Mouse (Mus musculus) liver, embryonic 12.5 days (tissue): ENCODE results near the gene Igf2bp3. TPM values are rescaled to one million over a fixed set of nuclear protein-coding genes. Genes with fewer than 3 reads are reported as not detected.

Source experiments
- ATAC-seq: fragments of 200-750 bp; cut with Nextera tagmentation; 2 replicates; pipeline ENCODE4 v1.8.0; 2017; ENCODE audit warnings: moderate number of reproducible peaks, mild to moderate bottlenecking, moderate library complexity
- H3K27ac ChIP-seq: fragments of 300-500 bp; sonication (generic); 2 replicates; pipeline ENCODE4 v1.5.1; 2016; ENCODE audit warnings: mild to moderate bottlenecking
- H3K27me3 ChIP-seq: fragments of 300-500 bp; sonication (generic); replicated peaks from 2 replicates; pipeline ENCODE4 v1.6.1; 2016; ENCODE audit warnings: mild to moderate bottlenecking, moderate library complexity
- H3K36me3 ChIP-seq: fragments of 300-500 bp; sonication (generic); 2 replicates; pipeline ENCODE4 v1.6.1; 2016; ENCODE audit warnings: mild to moderate bottlenecking, moderate library complexity
- H3K4me1 ChIP-seq: fragments of 300-500 bp; sonication (generic); 2 replicates; pipeline ENCODE4 v1.6.1; 2016
- H3K4me2 ChIP-seq: fragments of 300-500 bp; sonication (generic); 2 replicates; pipeline ENCODE4 v1.6.1; 2016; ENCODE audit warnings: mild to moderate bottlenecking, moderate library complexity
- H3K4me3 ChIP-seq: fragments of 300-500 bp; sonication (generic); 2 replicates; pipeline ENCODE4 v1.5.1; 2016; ENCODE audit warnings: mild to moderate bottlenecking, moderate library complexity
- H3K9ac ChIP-seq: fragments of 300-500 bp; sonication (generic); 2 replicates; pipeline ENCODE4 v1.6.1; 2016; ENCODE audit warnings: mild to moderate bottlenecking, moderate library complexity
- H3K9me3 ChIP-seq: fragments of 300-500 bp; sonication (generic); replicated peaks from 2 replicates; pipeline ENCODE4 v1.6.1; 2016; ENCODE audit warnings: mild to moderate bottlenecking, moderate library complexity
- WGBS: fragments of 180-500 bp; shearing (Covaris S2); methylation state at CpG from one replicate; pipeline ENCODE4 v1.1.7; 2016; ENCODE audit not compliant: insufficient replicate concordance; 5-methylcytosine and 5-hydroxymethylcytosine counted together
- polyA plus RNA-seq: library from polyadenylated mRNA; unstranded; fragments of >200 nt; fragmentation: Nextera tagmentation; extraction: Ambion mirVana; gene quantifications from 2 replicates; pipeline ENCODE4 v1.2.1, GENCODE M21; 2016

Gene Igf2bp3
- polyA plus RNA-seq, 1 experiment from 2014 or later, result 33.7 TPM

DNA sequence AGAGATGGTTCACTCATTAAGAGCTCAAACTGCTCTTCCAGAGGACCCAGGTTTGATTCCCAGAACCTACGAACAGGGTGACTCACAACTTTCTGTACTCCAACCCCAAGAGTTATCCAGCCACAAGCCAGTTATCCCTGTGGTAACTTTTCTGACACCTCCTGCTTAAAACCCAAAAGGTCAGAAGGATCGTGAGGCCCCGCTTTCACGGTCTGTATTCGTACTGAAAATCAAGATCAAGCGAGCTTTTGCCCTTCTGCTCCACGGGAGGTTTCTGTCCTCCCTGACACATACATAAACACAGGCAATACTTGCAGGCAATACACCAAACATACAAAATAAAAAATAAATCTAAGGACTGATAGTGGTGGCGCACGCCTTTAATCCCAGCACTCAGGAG lies 21.6 kb upstream of the Igf2bp3 start:
- no peak overlapping the region for H3K9ac ChIP-seq
- 0 out of 2 replicates have a peak, but pooled peaks cover under 1% of the 10 kb centered on the region for H3K36me3 ChIP-seq
- no peak overlapping the region for H3K4me3 ChIP-seq
- H3K4me1 ChIP-seq, result no peaks in the 10 kb centered on the region
- peak; percentile 100 for ATAC-seq
- WGBS, result 51% methylated on average over 9 of the region's 9 CpGs
- H3K4me2 ChIP-seq, result no peak overlapping the region
- H3K27me3 ChIP-seq, result no peaks in the 10 kb centered on the region
- H3K27ac ChIP-seq, result no peak overlapping the region
- H3K9me3 ChIP-seq, result no peaks in the 10 kb centered on the region

GRCm38 (mm10) chr6:49233356-49233755 lies 18.6 kb upstream of the Igf2bp3 start:
- no peak for ATAC-seq
- no peak overlapping the region for H3K9ac ChIP-seq
- no peak overlapping the region for H3K4me2 ChIP-seq
- H3K27ac ChIP-seq, result no peak overlapping the region
- no peaks in the 10 kb centered on the region for H3K4me1 ChIP-seq
- H3K36me3 ChIP-seq, result no peaks in the 10 kb centered on the region
- no peaks in the 10 kb centered on the region for H3K27me3 ChIP-seq
- 50% methylated on average over 4 of the region's 4 CpGs for WGBS
- no peak overlapping the region for H3K4me3 ChIP-seq
- no peaks in the 10 kb centered on the region for H3K9me3 ChIP-seq

- peaks cover 9% of the 10 kb centered on the region; the same call in 1 of the 2 replicates for H3K4me1 ChIP-seq
- WGBS, result 17% methylated on average over 7 of the region's 7 CpGs
- peak; percentile 56; the same call in 1 of the 2 replicates for ATAC-seq
- H3K9me3 ChIP-seq, result no peaks in the 10 kb centered on the region
- H3K27ac ChIP-seq, result no peak overlapping the region
- no peak overlapping the region for H3K9ac ChIP-seq
- no peaks in the 10 kb centered on the region for H3K36me3 ChIP-seq
- H3K4me2 ChIP-seq, result 0 out of 2 replicates have a peak overlapping the region, but pooled peaks have one; percentile 16
- no peak overlapping the region for H3K4me3 ChIP-seq
- H3K27me3 ChIP-seq, result no peaks in the 10 kb centered on the region
These were observed 13.4 kb upstream of the Igf2bp3 start for GRCm38 (mm10) chr6:49228126-49228679.

GRCm38 (mm10) chr6:49227184-49227735 lies 12.5 kb upstream of the Igf2bp3 start:
- Histone ChIP-seq H3K9ac (0 out of 2 replicates have a peak overlapping the region, but pooled peaks have one; percentile 36), H3K4me2 (peak overlapping the region; percentile 48), H3K36me3 (no peaks in the 10 kb centered on the region), H3K9me3 (no peaks in the 10 kb centered on the region), H3K4me3 (no peak overlapping the region; the same call in 1 of the 2 replicates), H3K4me1 (peaks cover 9% of the 10 kb centered on the region; the same call in 1 of the 2 replicates), H3K27me3 (no peaks in the 10 kb centered on the region), H3K27ac (no peak overlapping the region)
- ATAC-seq, result peak; percentile 66; the same call in 1 of the 2 replicates
- 7% methylated on average over 15 of the region's 15 CpGs for WGBS

DNA sequence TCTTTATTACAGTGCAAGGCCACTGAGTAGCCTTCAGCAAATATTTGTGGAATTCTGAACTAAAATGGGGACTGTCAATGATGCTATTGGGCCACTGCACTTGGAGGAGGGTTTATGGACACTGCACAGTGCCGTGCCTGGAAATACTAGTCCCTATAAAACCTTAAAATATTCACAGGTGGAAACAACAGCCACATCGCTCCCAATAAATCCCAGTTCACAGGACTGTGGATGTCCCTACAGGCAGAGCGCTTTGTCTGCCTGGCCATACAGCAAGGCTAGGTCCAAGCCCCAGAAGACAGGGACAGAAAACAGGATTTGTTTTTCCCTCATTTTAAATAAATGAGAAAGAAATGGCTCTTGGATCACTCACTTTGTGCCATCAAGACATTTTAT lies 11.0 kb upstream of the Igf2bp3 start:
- Histone ChIP-seq H3K27me3 (no peaks in the 10 kb centered on the region), H3K9me3 (no peaks in the 10 kb centered on the region), H3K9ac (no peak overlapping the region), H3K27ac (no peak overlapping the region), H3K4me1 (peaks cover 16% of the 10 kb centered on the region), H3K4me3 (no peak overlapping the region), H3K4me2 (no peak overlapping the region), H3K36me3 (no peaks in the 10 kb centered on the region)
- WGBS, result 89% methylated on average over 3 of the region's 3 CpGs
- ATAC-seq, result no peak

- WGBS, result 68% methylated on average over 11 of the region's 11 CpGs
- Histone ChIP-seq H3K27ac (no peak overlapping the region; the same call in 1 of the 2 replicates), H3K36me3 (no peaks in the 10 kb centered on the region), H3K9me3 (no peaks in the 10 kb centered on the region), H3K4me1 (peaks cover 21% of the 10 kb centered on the region), H3K27me3 (no peaks in the 10 kb centered on the region), H3K4me3 (no peak overlapping the region), H3K4me2 (no peak overlapping the region), H3K9ac (no peak overlapping the region)
- ATAC-seq, result 0 out of 2 replicates have a peak, but pooled peaks have one; percentile 26
These were observed 10.4 kb upstream of the Igf2bp3 start for GRCm38 (mm10) chr6:49224923-49225727.

GRCm38 (mm10) chr6:49221906-49222305 lies 7.1 kb upstream of the Igf2bp3 start:
- Histone ChIP-seq H3K4me3 (no peak overlapping the region), H3K27me3 (no peaks in the 10 kb centered on the region), H3K36me3 (no peaks in the 10 kb centered on the region), H3K9me3 (no peaks in the 10 kb centered on the region), H3K27ac (peak overlapping the region; percentile 54), H3K9ac (peak overlapping the region; percentile 24; the same call in 1 of the 2 replicates), H3K4me2 (peak overlapping the region; percentile 34), H3K4me1 (peaks cover 21% of the 10 kb centered on the region)
- 7% methylated on average over 7 of the region's 7 CpGs for WGBS
- no peak for ATAC-seq

DNA sequence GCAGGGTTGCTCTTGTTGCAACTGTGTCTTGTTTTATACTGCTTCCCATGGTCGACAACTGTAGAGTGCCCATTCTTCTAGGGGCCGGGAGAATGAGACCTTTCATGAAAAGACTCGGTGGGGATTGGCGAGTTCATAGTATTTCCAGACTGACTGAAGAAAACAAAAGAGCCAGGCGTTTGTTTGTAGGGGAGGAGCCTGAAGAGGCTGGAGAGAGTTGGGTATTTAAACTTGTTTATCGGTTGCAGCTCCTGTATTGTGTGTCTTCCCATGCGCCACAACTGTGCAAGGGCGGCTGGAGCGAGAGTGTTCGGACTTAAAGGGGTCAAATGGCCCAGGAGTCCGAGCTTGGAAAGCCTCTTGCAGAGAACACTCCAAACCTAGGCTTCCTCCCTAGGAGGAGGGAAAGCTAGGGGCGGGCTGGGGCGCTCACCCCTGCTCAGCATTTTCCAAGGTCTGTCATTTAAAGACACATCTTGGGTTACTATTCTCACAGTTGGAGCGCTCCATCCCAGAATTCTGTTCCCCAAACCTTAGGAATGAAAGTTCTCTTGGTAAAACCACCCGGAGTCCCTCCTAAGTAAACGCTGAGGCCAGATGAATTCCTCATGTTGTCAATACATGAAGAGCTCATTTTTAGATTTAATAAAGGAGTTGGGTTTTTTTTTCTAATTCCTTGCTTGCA lies 5.3 kb upstream of the Igf2bp3 start:
- Histone ChIP-seq H3K4me3 (peak overlapping the region; percentile 55), H3K4me1 (peaks cover 19% of the 10 kb centered on the region), H3K9ac (peak overlapping the region; percentile 71), H3K4me2 (peak overlapping the region; percentile 76), H3K9me3 (no peaks in the 10 kb centered on the region), H3K27me3 (no peaks in the 10 kb centered on the region), H3K27ac (peak overlapping the region; percentile 78), H3K36me3 (no peaks in the 10 kb centered on the region)
- ATAC-seq, result no peak
- 5% methylated on average over 16 of the region's 16 CpGs for WGBS

- Histone ChIP-seq H3K9me3 (no peaks in the 10 kb centered on the region), H3K4me1 (peaks cover 16% of the 10 kb centered on the region), H3K36me3 (no peaks in the 10 kb centered on the region), H3K9ac (peak overlapping the region; percentile 46; the same call in 1 of the 2 replicates), H3K4me3 (peak overlapping the region; percentile 81; the same call in 1 of the 2 replicates), H3K27ac (no peak overlapping the region), H3K27me3 (no peaks in the 10 kb centered on the region), H3K4me2 (peak overlapping the region; percentile 93)
- WGBS, result 6% methylated on average over 4 of the region's 4 CpGs
- ATAC-seq, result no peak
These were observed 4.3 kb upstream of the Igf2bp3 start for GRCm38 (mm10) chr6:49219001-49219560.

DNA sequence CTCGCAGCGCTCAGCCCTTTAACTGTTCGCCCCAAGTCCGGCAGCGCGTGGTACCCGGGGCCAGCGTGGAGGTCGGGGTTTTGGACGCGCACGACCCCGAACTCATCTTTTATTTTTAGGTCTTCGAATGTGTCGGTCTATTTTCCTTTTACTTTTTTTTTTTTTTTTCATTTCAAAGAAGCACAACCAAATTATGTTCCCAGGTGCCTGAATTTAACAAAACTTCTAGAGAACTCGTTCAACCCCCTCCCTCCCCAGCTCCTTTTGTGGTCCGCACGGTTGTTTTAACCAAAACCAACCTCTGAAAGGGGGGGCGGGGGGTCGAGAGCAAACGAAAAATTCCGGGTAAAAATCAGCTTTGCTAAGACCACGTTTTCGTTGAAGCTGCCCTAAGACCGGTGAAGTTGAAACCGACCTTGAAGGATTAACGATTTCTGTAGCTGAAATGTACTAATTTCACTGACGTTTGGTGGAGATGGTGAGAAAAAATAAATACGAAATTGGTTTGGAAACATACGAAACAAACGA lies 3.6 kb upstream of the Igf2bp3 start:
- ATAC-seq, result no peak
- Histone ChIP-seq H3K9ac (peak overlapping the region; percentile 75), H3K4me3 (peak overlapping the region; percentile 81), H3K36me3 (no peaks in the 10 kb centered on the region), H3K4me1 (peaks cover 23% of the 10 kb centered on the region), H3K27me3 (no peaks in the 10 kb centered on the region), H3K27ac (peak overlapping the region; percentile 99), H3K9me3 (no peaks in the 10 kb centered on the region), H3K4me2 (peak overlapping the region; percentile 93)
- under 1% methylated on average over 31 of the region's 31 CpGs for WGBS

DNA sequence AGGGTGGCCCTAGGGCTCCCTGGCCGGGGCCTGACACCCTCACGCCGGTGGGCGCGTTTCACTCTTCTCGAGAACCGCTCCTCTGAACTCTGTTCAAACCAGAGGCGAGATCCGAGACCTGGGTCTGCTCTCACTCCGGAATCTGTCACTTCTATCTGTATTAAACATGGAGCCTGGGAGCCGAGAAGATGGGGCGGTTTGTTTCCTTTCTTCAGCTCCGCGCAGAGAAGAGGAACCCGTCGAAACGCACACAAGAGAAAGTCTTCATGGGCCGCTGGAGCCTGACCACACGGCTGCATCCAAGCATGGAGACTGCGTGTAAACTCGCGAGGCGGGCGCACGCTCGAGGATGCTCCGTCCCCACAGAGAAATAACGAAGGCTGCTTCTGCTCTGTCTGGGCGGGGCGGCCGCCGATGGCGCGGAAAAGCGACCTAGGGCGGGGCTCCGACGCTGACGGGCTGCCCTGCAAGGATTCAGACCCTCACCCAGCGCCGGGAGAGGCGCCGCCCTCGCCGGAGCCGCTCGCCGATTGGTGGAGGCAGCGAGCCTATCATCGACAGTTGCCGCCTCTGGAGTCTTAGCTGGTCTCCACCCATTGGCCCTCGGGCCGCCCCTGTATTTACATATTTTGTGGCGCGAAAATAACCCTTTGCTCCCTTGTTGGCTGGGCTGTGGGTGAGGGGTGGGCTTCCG lies 3.0 kb upstream of the Igf2bp3 start:
- peak overlapping the region; percentile 81 for H3K4me3 ChIP-seq
- ATAC-seq, result peak; percentile 88
- under 1% methylated on average over 56 of the region's 56 CpGs for WGBS

More for the DNA sequence above, 3.0 kb upstream of the Igf2bp3 start:
- H3K27ac ChIP-seq, result peak overlapping the region; percentile 99
- H3K4me2 ChIP-seq, result peak overlapping the region; percentile 93
- peak overlapping the region; percentile 89 for H3K9ac ChIP-seq
- no peaks in the 10 kb centered on the region for H3K9me3 ChIP-seq
- no peaks in the 10 kb centered on the region for H3K27me3 ChIP-seq
- peaks cover 29% of the 10 kb centered on the region for H3K4me1 ChIP-seq
- no peaks in the 10 kb centered on the region for H3K36me3 ChIP-seq
